Mouse (Mus musculus): ENCODE measurements around the gene Nr2f2. TPM values are rescaled to one million over a fixed set of nuclear protein-coding genes. Genes with fewer than 3 reads are reported as not detected.
A peak's percentile ranks its signal among the peaks of the same experiment; 100 is the strongest.

Nr2f2 gene
- polyA plus RNA-seq, 1 experiment from 2014 or later: 97.9 TPM

GRCm38 (mm10) chr7:70328206-70329036 is 38.1 kb downstream of the Nr2f2 start:
- Histone ChIP-seq H3K4me3 (no peak overlapping the region), H3K9me3 (replicated peaks) (no peaks in the 10 kb centered on the region), H3K27ac (peak overlapping the region; percentile 86), H3K4me1 (peaks cover 34% of the 10 kb centered on the region), H3K4me2 (0 out of 2 replicates have a peak overlapping the region, but pooled peaks have one; percentile 65), H3K36me3 (ENCODE audit: poor library complexity, severe bottlenecking) (no peaks in the 10 kb centered on the region), H3K9ac (peak overlapping the region; percentile 34; the same call in 1 of the 2 replicates), H3K27me3 (peaks cover 99% of the 10 kb centered on the region)
- no peak for ATAC-seq
- WGBS: 5% methylated on average over 10 of the region's 10 CpGs

- peaks cover 99% of the 10 kb centered on the region for H3K27me3 ChIP-seq
- H3K9me3 ChIP-seq (replicated peaks): no peaks in the 10 kb centered on the region
- H3K4me2 ChIP-seq: peak overlapping the region; percentile 20; the same call in 1 of the 2 replicates
- H3K27ac ChIP-seq: 0 out of 2 replicates have a peak overlapping the region, but pooled peaks have one; percentile 44
- 8% methylated on average over 2 of the region's 2 CpGs for WGBS
- H3K4me3 ChIP-seq: no peak overlapping the region
- H3K9ac ChIP-seq: no peak overlapping the region
- peaks cover 29% of the 10 kb centered on the region for H3K4me1 ChIP-seq
- no peak for ATAC-seq
- no peaks in the 10 kb centered on the region for H3K36me3 ChIP-seq (ENCODE audit: poor library complexity, severe bottlenecking)
Measured at GRCm38 (mm10) chr7:70327191-70327590, 39.3 kb downstream of the Nr2f2 start.

- WGBS: 3% methylated on average over 21 of the region's 21 CpGs
- Histone ChIP-seq H3K36me3 (ENCODE audit: poor library complexity, severe bottlenecking) (no peaks in the 10 kb centered on the region), H3K27ac (peak overlapping the region; percentile 44), H3K4me2 (peak overlapping the region; percentile 47), H3K9me3 (replicated peaks) (no peaks in the 10 kb centered on the region), H3K4me3 (peak overlapping the region; percentile 21), H3K4me1 (peaks cover 21% of the 10 kb centered on the region), H3K9ac (peak overlapping the region; percentile 61), H3K27me3 (peaks cover 99% of the 10 kb centered on the region)
- ATAC-seq: no peak
Measured at GRCm38 (mm10) chr7:70326176-70327035, 40.1 kb downstream of the Nr2f2 start.

- peak overlapping the region; percentile 47 for H3K4me2 ChIP-seq
Measured at GRCm38 (mm10) chr7:70325381-70325780, 41.2 kb downstream of the Nr2f2 start.

GRCm38 (mm10) chr7:70324541-70324940 is 42.0 kb downstream of the Nr2f2 start:
- H3K9me3 ChIP-seq (replicated peaks): no peaks in the 10 kb centered on the region
- H3K4me1 ChIP-seq: 0 out of 2 replicates have a peak, but pooled peaks cover 9% of the 10 kb centered on the region
- H3K36me3 ChIP-seq (ENCODE audit: poor library complexity, severe bottlenecking): no peaks in the 10 kb centered on the region
- WGBS: 14% methylated on average over 5 of the region's 5 CpGs
- 0 out of 2 replicates have a peak overlapping the region, but pooled peaks have one; percentile 14 for H3K27ac ChIP-seq
- no peak overlapping the region for H3K4me2 ChIP-seq
- no peak for ATAC-seq
- H3K27me3 ChIP-seq: peaks cover 94% of the 10 kb centered on the region
- no peak overlapping the region for H3K9ac ChIP-seq
- H3K4me3 ChIP-seq: no peak overlapping the region

More at GRCm38 (mm10) chr7:70325381-70325780, 41.2 kb downstream of the Nr2f2 start:
- Histone ChIP-seq H3K9ac (peak overlapping the region; percentile 53; the same call in 1 of the 2 replicates), H3K4me3 (peak overlapping the region; percentile 21), H3K27me3 (peaks cover 96% of the 10 kb centered on the region), H3K27ac (peak overlapping the region; percentile 44), H3K36me3 (ENCODE audit: poor library complexity, severe bottlenecking) (no peaks in the 10 kb centered on the region), H3K4me1 (peaks cover 12% of the 10 kb centered on the region; the same call in 1 of the 2 replicates), H3K9me3 (replicated peaks) (no peaks in the 10 kb centered on the region)
- WGBS: under 1% methylated on average over 18 of the region's 18 CpGs
- 0 out of 2 replicates have a peak, but pooled peaks have one; percentile 41 for ATAC-seq

- Histone ChIP-seq H3K27ac (no peak overlapping the region), H3K4me1 (0 out of 2 replicates have a peak, but pooled peaks cover 9% of the 10 kb centered on the region), H3K4me2 (no peak overlapping the region), H3K9me3 (replicated peaks) (no peaks in the 10 kb centered on the region), H3K9ac (no peak overlapping the region), H3K27me3 (peaks cover 94% of the 10 kb centered on the region), H3K36me3 (ENCODE audit: poor library complexity, severe bottlenecking) (no peaks in the 10 kb centered on the region), H3K4me3 (no peak overlapping the region)
- ATAC-seq: no peak
- WGBS: 4% methylated on average over 9 of the region's 9 CpGs
Measured at GRCm38 (mm10) chr7:70324041-70324440, 42.5 kb downstream of the Nr2f2 start.

GRCm38 (mm10) chr7:70305716-70306115 is 60.8 kb downstream of the Nr2f2 start:
- Histone ChIP-seq H3K36me3 (ENCODE audit: poor library complexity, severe bottlenecking) (no peaks in the 10 kb centered on the region), H3K4me3 (no peak overlapping the region), H3K4me1 (no peaks in the 10 kb centered on the region), H3K4me2 (no peak overlapping the region), H3K27me3 (0 out of 2 replicates have a peak, but pooled peaks cover 7% of the 10 kb centered on the region), H3K9me3 (replicated peaks) (no peaks in the 10 kb centered on the region), H3K9ac (no peak overlapping the region), H3K27ac (no peak overlapping the region)
- no peak for ATAC-seq
- WGBS: 68% methylated on average over 7 of the region's 7 CpGs

- 0 out of 2 replicates have a peak, but pooled peaks cover 7% of the 10 kb centered on the region for H3K27me3 ChIP-seq
- H3K4me2 ChIP-seq: no peak overlapping the region
- H3K27ac ChIP-seq: no peak overlapping the region
- no peak overlapping the region for H3K4me3 ChIP-seq
- no peaks in the 10 kb centered on the region for H3K36me3 ChIP-seq (ENCODE audit: poor library complexity, severe bottlenecking)
- H3K4me1 ChIP-seq: no peaks in the 10 kb centered on the region
- H3K9me3 ChIP-seq (replicated peaks): no peaks in the 10 kb centered on the region
- no peak for ATAC-seq
- H3K9ac ChIP-seq: no peak overlapping the region
Measured at GRCm38 (mm10) chr7:70304426-70304825, 62.1 kb downstream of the Nr2f2 start.
